Mouse (Mus musculus) spleen, postnatal 4 days (tissue): ENCODE measurements at regions not wholly inside any gene's neighbourhood (a gene's known extent, or its start where the extent isn't known, plus 50 kb on each side); places are given as distances from the start of the nearest gene placed in this dataset.

Experiments
- DNase-seq, 2 experiments: peaks; one replicate each; pipeline ENCODE4 v3.0.0; 2022; ENCODE audit warnings: low spot score in 2 of 2

GRCm38 (mm10) chr1:89382021-89382420 is 72.6 kb upstream of the Agap1 start:
- no peak for DNase-seq

DNA sequence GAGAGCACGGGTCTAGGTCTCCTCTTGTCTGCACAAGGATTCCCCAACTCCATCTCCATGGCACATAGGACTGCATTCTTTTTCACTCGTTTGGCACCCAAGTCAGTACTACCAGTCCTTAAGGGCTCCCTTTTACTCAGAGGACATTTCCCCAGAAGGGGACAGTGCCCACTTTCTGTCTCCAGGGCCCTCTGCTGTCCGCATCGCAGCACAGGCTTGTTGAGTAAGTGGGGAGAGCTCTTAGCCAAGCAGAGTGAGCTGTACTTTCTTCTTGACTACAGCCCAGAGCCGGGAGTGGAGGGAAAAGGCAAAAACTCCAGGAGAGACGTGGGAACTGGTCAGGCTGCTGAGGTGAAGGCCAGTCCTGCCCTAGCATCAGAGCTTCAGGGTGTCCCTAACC is 69.5 kb upstream of the Agap1 start:
- DNase-seq: no peak

- DNase-seq: no peak
Measured at GRCm38 (mm10) chr1:89392711-89393110, 61.9 kb upstream of the Agap1 start.

GRCm38 (mm10) chr1:89394471-89394870 is 60.1 kb upstream of the Agap1 start:
- no peak for DNase-seq

DNA sequence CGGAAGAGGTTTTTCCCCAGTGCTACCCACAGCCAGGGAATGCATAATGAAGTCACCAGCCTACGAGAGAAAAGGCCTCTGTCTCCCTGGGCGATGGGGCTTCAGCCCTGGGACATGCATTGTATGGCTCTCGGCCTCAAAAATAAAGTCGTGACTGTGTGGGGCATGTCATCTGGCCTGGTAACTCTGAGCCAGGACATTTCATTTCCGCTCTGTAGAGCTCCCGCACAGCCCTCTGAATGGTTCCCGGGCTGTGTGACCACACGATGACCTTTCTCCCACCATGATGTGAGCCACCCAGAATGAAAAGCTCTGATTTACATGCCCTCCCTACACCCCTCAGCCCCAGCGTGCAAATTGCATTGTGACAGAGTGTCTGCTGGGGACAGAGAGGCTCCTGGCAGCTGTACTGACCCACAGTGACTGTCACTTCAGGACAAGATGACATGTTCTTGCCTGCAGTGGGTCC is 53.8 kb upstream of the Agap1 start:
- no peak for DNase-seq

DNA sequence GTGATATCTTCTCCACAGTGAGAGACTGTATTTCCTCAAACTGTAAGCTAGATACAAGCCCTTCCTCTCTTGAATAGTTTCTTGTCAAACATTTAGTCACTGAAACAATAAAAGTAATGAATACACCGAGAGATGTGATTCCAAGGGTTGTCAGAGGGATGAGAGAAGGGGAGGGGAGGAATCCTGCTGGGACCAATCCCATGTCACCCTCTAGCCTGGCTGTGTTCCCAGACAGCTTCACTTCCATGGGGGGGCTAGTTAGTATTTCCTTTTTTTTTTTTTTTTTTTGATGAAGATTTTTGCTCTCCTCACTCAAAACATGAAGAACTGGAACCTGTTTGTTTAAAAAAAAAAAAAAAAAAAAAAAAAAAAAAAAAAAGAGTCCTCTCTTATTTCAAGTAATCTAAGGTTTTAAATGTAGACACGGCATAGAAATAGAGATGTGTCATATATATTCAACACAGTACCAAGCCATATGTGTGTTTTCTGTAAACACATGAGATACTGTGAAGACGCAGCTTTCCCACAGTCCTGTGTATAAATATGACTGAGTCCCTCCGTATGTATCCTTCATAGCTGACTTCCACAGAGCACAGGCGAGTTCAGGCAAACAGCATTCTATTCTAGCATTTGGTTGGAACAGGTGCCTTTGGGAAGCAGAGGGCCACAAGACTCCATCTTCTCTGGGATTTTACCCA is 51.9 kb upstream of the Agap1 start:
- no peak for DNase-seq

DNA sequence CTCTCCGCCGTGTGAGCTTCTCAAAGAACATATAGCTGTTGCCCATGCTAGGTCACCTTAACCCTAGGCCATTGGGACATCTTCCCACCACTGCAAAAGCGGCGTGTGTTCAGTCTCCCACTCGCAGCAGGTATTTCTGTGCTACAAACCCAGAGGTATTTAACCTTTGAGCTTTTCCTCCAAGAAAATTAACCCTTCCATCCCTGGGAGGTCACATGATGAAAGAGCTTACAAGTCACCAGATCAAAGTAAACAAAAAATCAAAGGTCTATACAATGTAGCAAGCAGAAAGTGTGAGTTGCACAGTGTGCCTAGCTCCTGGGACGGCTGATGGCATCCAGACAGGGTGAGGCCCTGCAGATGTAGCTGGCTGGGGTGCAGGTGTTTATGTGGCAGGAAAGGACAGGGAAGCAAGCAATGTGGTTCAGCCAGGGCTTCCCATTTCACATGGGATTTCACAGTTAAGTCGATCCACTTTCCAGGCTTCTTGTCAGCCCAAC is 51.0 kb upstream of the Agap1 start:
- no peak for DNase-seq
